Mouse (Mus musculus) left cerebral cortex, adult 6 months (tissue): ENCODE results near the gene Ufsp1. TPM values are rescaled to one million over a fixed set of nuclear protein-coding genes. Genes with fewer than 3 reads are reported as not detected.

Experiments
- long read RNA-seq, 2 experiments: library from polyadenylated mRNA; unstranded; transcript quantifications; one replicate each; pipeline ENCODE4 v2.0.0; 2019 to 2020
- polyA plus RNA-seq: library from polyadenylated mRNA; unstranded; fragments of <200 nt; fragmentation: Nextera tagmentation; gene quantifications from 2 replicates; pipeline ENCODE4 v1.2.3, GENCODE M21; 2021

Gene Ufsp1
- polyA plus RNA-seq, result 13.8 and 13.9 TPM in 2 replicates
- long read RNA-seq, experiment 1, transcript Ufsp1-201 (1 exons, 1,037 nt), result major isoform, 15 of 15 reads
- long read RNA-seq, experiment 1, partial matches to known transcripts, result 0 of 15 reads
- long read RNA-seq, experiment 1, other reads (novel, unspliced or antisense), result 0 of 15 reads
- long read RNA-seq, experiment 2, transcript Ufsp1-201 (1 exons, 1,037 nt), result major isoform, 16 of 16 reads
- long read RNA-seq, experiment 2, partial matches to known transcripts, result 0 of 16 reads
- long read RNA-seq, experiment 2, other reads (novel, unspliced or antisense), result 0 of 16 reads

GRCm38 (mm10) chr5:137293839-137294743, at the start of gene Ufsp1:
Gene Ufsp1 (plus strand): TSS chr5:137294629.

GRCm38 (mm10) chr5:137287032-137287952, 7.1 kb upstream of the Ufsp1 start, which contains the start of gene Ache:
Gene Ache (plus strand): TSS chr5:137287519.

GRCm38 (mm10) chr5:137307071-137307912, 12.9 kb downstream of the Ufsp1 start, which contains the start of gene Srrt:
Gene Srrt (minus strand): TSS chr5:137307674.

DNA sequence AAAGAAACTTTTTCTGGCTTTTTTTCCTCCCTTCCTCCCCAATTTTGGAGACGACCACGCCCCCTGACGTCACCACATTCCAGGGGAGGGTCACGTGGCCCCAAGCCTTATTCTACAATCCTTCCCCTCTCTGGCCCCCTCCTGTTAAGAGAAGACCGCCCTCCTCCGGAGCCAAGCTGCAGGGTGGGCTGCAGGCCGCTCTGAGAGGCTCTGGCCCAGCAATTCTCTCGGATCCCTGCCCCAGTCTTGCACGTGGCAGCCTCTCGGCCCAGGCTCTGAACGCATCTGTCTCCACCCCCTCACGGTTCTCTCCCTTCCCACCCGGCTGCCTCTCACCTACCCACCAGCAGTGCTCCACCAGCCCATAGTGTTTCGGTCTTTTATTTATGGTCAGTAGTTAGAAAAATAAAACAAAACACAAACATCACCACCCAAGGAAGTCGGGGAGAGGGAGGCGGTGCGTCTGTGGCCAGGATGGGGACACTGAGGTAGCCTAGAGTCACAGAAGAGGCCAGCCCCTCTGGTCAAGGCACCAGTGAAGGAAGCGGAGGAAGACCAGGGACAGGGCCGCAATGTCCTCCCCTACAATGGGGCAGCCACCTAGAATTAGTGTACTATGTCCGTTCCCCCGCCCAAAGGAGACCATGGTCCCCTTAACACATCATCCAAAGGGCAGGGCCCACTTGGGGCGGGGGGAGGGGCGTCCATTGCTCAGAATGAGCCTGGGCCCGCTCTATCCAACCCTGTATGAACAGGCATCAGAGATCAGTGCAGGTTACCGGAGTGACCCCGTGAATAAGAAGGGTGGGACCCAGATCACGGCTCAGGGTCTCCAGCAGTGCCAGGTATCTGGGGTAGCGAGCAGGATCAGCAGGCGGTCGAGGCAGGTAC, 20.0 kb downstream of the Ufsp1 start, which contains the start of gene Trip6:
Trip6 (minus strand) TSS at position 212 of the 891 bp plus-strand sequence.

GRCm38 (mm10) chr5:137333512-137334174, 39.2 kb downstream of the Ufsp1 start, which contains the start of gene Slc12a9:
Gene Slc12a9 (minus strand): TSS chr5:137333597.

Other genes starting within 250 kb of the Ufsp1 start
- gene Ap1s1, start 248.5 kb upstream of the Ufsp1 start, polyA plus RNA-seq, result 561 and 626 TPM in 2 replicates
- gene Serpine1, start 222.4 kb upstream of the Ufsp1 start, polyA plus RNA-seq, result 0.10 and 0.27 TPM in 2 replicates
- gene Trim56, start 178.4 kb upstream of the Ufsp1 start, polyA plus RNA-seq, result 0.25 and 3.2 TPM in 2 replicates
- gene Muc3, start 145.3 kb upstream of the Ufsp1 start, polyA plus RNA-seq, result not detected in 2 replicates
- 0.20 and 0.25 TPM in 2 replicates for gene Muc3a, start 82.2 kb upstream of the Ufsp1 start, polyA plus RNA-seq
- 28.0 and 30.3 TPM in 2 replicates for gene Ache, start 7.1 kb upstream of the Ufsp1 start, polyA plus RNA-seq
- 14.9 and 26.1 TPM in 2 replicates for gene Srrt, start 13.0 kb downstream of the Ufsp1 start, polyA plus RNA-seq
- gene Trip6, start 19.8 kb downstream of the Ufsp1 start, polyA plus RNA-seq, result 3.5 and 3.6 TPM in 2 replicates
- 4.4 and 7.1 TPM in 2 replicates for gene Slc12a9, start 39.0 kb downstream of the Ufsp1 start, polyA plus RNA-seq
- 1.2 and 1.8 TPM in 2 replicates for gene Ephb4, start 55.5 kb downstream of the Ufsp1 start, polyA plus RNA-seq
- gene Zan, start 182.4 kb downstream of the Ufsp1 start, polyA plus RNA-seq, result 0.01 and 0.07 TPM in 2 replicates
- gene Pop7, start 207.9 kb downstream of the Ufsp1 start, polyA plus RNA-seq, result 77.7 and 88.9 TPM in 2 replicates
- 2.3 and 4.6 TPM in 2 replicates for gene Gigyf1, start 223.9 kb downstream of the Ufsp1 start, polyA plus RNA-seq
- not detected in 2 replicates for gene Epo, start 238.6 kb downstream of the Ufsp1 start, polyA plus RNA-seq
- gene Gnb2, start 238.9 kb downstream of the Ufsp1 start, polyA plus RNA-seq, result 115 and 202 TPM in 2 replicates